Mouse (Mus musculus) v-Abl transformed pro-B cells (cell line): ENCODE measurements around the gene Mcrs1.

ENCODE experiments used
- in situ Hi-C, 2 experiments: fragments of 400-800 bp; cut with MboI; formaldehyde crosslinking; loops; one replicate each; pipeline ENCODE4 v1.15.1; 2025; ENCODE audit not compliant: unreplicated experiment in 2 of 2

Mcrs1 gene

DNA sequence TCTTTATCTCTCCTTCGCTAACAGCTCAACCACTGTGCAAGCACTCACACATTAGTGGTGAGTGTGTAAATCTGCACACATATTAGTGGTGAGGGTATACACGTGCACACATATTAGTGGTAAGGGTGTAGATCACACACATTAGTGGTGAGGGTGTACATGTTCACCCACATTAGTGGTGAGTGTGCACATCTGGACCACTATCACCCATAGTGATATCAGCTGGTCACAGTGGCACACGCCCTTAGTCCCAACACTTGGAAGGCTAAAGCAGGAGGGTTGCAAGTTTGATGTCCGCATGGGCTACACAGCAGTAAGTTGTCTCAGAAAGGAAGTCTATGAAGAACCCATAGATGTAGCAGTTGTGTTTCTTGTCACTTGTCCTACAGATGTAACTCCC lies 34.1 kb downstream of the Mcrs1 start:
- in situ Hi-C loops = no loop called here

DNA sequence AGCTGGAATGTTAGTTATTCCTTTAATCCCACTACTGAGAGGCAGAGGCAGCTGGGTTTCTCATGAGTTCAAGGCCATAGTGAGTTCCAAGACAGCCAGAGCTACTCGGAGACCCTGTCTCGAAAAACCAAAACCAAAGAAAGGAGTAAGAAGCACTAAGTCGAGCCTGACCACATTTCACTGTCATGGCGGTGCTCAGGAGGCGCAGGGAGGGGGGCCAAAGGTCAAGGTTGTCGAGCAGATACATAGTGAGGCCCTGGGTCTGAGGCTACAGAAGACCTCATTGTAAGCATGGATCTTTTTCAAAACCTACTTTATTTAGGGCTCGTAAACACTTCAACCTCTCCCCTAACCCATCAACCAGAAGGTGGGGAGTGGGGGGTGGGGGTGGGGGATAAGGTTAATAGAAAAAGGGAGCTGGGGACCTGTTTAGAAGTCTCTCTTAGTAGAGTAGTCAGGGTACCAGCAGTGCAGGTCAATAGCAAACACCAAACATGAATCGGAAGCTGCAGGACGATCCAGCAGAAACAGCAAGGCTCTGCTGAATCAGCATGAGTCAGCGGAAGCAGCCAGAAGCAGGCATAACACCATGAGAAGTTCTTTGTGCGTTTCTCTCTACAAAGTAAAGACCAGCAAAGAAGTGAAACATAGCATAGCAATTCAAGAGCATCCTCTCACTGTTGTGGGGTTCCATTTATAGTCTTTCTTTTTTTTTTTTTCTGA lies 35.9 kb downstream of the Mcrs1 start:
- in situ Hi-C loops = no loop called here

- in situ Hi-C loops = no loop called here
Measured at GRCm38 (mm10) chr15:99214941-99215340, 36.8 kb downstream of the Mcrs1 start.

GRCm38 (mm10) chr15:99213183-99213582 lies 38.6 kb downstream of the Mcrs1 start:
- in situ Hi-C loops = no loop called here

GRCm38 (mm10) chr15:99205959-99206358 lies 45.8 kb downstream of the Mcrs1 start:
- in situ Hi-C loops = no loop called here

DNA sequence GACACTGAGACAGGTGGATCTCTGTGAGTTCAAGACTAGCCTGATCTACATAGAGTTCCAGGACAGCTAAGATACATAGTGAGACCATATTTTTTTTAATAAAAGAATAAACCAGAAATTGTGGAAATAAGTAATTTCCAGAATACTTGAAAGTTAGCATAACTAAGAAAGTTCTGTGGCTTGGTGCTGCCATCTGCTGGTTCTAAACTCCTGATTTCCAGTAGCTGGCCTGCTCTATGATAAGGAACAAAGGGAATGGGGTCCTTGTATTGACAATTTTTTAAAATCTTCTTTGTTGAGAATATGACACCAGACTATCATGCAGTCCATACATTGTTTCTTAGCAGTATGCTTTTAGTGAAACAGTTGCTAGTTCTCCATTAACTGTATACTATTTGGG lies 53.0 kb downstream of the Mcrs1 start:
- in situ Hi-C loops = loop anchor here in 1 of 2 experiments (10.0 kb wide), 1 partner anchor 154 kb away; no protein-coding TSS in a partner anchor

DNA sequence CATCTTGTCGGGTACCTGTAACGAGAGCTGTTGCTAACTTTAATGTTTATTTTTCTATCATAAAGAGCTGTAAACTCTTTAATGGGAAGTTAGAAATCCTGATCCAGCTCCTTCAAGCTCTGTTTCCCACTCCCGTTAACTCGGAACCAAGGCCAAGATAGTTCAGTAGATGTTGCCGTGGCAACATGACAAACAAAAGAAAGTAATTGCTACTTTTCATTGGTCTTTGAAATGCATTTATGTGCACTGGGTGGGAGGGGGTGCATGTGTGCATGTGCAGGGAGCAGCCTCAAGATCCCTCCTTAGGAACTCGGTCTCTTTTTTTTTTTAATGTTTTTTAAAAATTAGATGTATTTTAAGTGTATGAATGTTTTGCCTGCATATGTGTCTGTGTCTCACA lies 56.7 kb downstream of the Mcrs1 start:
- in situ Hi-C loops = loop anchor here in 1 of 2 experiments (10.0 kb wide), 1 partner anchor 150 kb away; no protein-coding TSS in a partner anchor

- in situ Hi-C loops = loop anchor here in 1 of 2 experiments (10.0 kb wide), 1 partner anchor 150 kb away; no protein-coding TSS in a partner anchor
Measured at GRCm38 (mm10) chr15:99194358-99194757, 57.4 kb downstream of the Mcrs1 start.
